Mouse (Mus musculus) ES-E14 (cell line): ENCODE results near the gene Klhl41.

ENCODE experiments used
- CHD2 ChIP-seq: IDR thresholded peaks from 2 replicates; pipeline ENCODE4 v1.6.1; 2014; ENCODE audit warnings: mild to moderate bottlenecking, low read depth, low read length, inconsistent platforms
- HCFC1 ChIP-seq: IDR thresholded peaks from 2 replicates; pipeline ENCODE4 v1.6.1; 2012; ENCODE audit warnings: low read length, inconsistent platforms, borderline replicate concordance; ENCODE audit not compliant: insufficient read depth
- MAFK ChIP-seq: IDR thresholded peaks from 2 replicates; pipeline ENCODE4 v1.6.1; 2014; ENCODE audit warnings: mild to moderate bottlenecking, low read depth, low read length, inconsistent platforms; ENCODE audit not compliant: insufficient read depth
- ZNF384 ChIP-seq: IDR thresholded peaks from 2 replicates; pipeline ENCODE4 v1.6.1; 2012; ENCODE audit warnings: low read depth, low read length, inconsistent platforms

DNA sequence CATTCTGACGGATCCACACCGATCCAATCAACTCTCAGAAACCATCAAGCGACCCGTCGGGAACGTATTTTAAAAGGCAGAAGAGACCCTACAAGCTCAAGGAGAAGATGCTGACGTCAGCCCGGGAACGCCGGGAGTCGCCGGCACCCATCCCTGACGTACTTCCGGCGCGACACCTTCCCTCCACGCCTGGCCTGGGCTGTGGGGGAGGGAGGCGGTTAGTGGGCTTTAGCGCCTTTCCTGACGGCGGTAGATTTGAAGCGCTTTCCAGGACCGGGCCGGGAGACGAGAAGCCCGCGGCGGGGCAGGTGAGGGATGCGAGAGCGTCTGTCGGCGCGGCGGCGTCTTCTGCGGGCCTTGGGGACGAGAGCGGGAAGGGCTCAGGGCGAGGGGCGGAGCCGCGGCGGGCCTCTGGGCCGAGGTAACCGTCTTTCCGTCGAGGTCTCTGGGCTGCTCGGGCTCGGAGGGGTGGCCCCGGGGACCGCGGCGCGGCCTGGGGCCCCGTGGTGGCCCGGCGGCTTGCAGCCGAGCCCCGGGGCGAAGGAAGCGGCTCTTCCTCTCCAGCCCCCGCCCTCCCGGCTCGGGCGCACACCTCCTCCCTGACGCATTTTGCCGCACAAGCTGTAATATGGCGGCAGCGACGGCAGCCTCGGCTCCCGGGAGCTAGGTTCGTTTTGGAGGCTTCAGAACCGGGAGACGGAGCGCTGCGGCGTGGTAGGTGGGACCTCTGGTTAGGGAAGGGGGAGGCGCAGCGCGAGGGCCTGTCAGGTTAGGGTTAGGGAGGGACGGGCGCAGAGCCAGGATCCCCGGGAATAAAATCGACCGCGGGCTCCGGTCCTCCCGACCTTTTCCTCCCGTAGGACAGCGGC is 53.0 kb downstream of the Klhl41 start:
- TF ChIP-seq ZNF384 (no peak), MAFK (peak; percentile 84), HCFC1 (peak; percentile 82), CHD2 (no peak)
